Mouse (Mus musculus) ES-E14 (cell line): ENCODE results near the gene Hoxa5.

Source experiments
- CHD2 ChIP-seq: IDR thresholded peaks from 2 replicates; pipeline ENCODE4 v1.6.1; 2014; ENCODE audit warnings: mild to moderate bottlenecking, low read depth, low read length, inconsistent platforms
- MAFK ChIP-seq: IDR thresholded peaks from 2 replicates; pipeline ENCODE4 v1.6.1; 2014; ENCODE audit warnings: mild to moderate bottlenecking, low read depth, low read length, inconsistent platforms; ENCODE audit not compliant: insufficient read depth
- ZNF384 ChIP-seq: IDR thresholded peaks from 2 replicates; pipeline ENCODE4 v1.6.1; 2012; ENCODE audit warnings: low read depth, low read length, inconsistent platforms

GRCm38 (mm10) chr6:52196811-52197210, 7.6 kb downstream of the Hoxa5 start:
- TF ChIP-seq CHD2 (no peak), MAFK (no peak), ZNF384 (no peak)
